Mouse (Mus musculus) midbrain, embryonic 12.5 days (tissue): ENCODE measurements around the gene Actr3b. TPM values are rescaled to one million over a fixed set of nuclear protein-coding genes. Genes with fewer than 3 reads are reported as not detected.
"Not testable (repeated sequence)": the region's sequence is repeated elsewhere in the genome, so short reads cannot be mapped to it uniquely, and the experiment has no call there.

Source experiments
- ATAC-seq: fragments of 200-750 bp; cut with Nextera tagmentation; 2 replicates; pipeline ENCODE4 v1.8.0; 2017; ENCODE audit warnings: low read depth, moderate TSS enrichment, moderate library complexity; ENCODE audit not compliant: low FRiP score
- H3K27ac ChIP-seq: fragments of 300-500 bp; sonication (generic); replicated peaks from 2 replicates; pipeline ENCODE4 v1.5.1; 2016; ENCODE audit warnings: mild to moderate bottlenecking
- H3K27me3 ChIP-seq: fragments of 300-500 bp; sonication (generic); 2 replicates; pipeline ENCODE4 v1.6.1; 2016; ENCODE audit warnings: mild to moderate bottlenecking
- H3K36me3 ChIP-seq: fragments of 300-500 bp; sonication (generic); 2 replicates; pipeline ENCODE4 v1.6.1; 2016
- H3K4me1 ChIP-seq: fragments of 300-500 bp; sonication (generic); 2 replicates; pipeline ENCODE4 v1.6.1; 2016
- H3K4me2 ChIP-seq: fragments of 300-500 bp; sonication (generic); replicated peaks from 2 replicates; pipeline ENCODE4 v1.6.1; 2016; ENCODE audit warnings: mild to moderate bottlenecking, moderate library complexity
- H3K4me3 ChIP-seq: fragments of 300-500 bp; sonication (generic); 2 replicates; pipeline ENCODE4 v1.5.1; 2016; ENCODE audit warnings: mild to moderate bottlenecking
- H3K9ac ChIP-seq: fragments of 300-500 bp; sonication (generic); replicated peaks from 2 replicates; pipeline ENCODE4 v1.6.1; 2016; ENCODE audit warnings: mild to moderate bottlenecking, moderate library complexity
- H3K9me3 ChIP-seq: fragments of 300-500 bp; sonication (generic); 2 replicates; pipeline ENCODE4 v1.6.1; 2016; ENCODE audit warnings: mild to moderate bottlenecking
- WGBS: fragments of 180-500 bp; shearing (Covaris S2); methylation state at CpG from one replicate; pipeline ENCODE4 v1.1.7; 2016; 5-methylcytosine and 5-hydroxymethylcytosine counted together
- polyA plus RNA-seq: library from polyadenylated mRNA; unstranded; fragments of >200 nt; fragmentation: Nextera tagmentation; extraction: Ambion mirVana; gene quantifications from 2 replicates; pipeline ENCODE4 v1.2.1, GENCODE M21; 2016

The Actr3b gene
- polyA plus RNA-seq, 1 experiment from 2014 or later: 7.7 TPM

GRCm38 (mm10) chr5:25870632-25871031 lies 110.8 kb downstream of the Actr3b start:
- H3K36me3 ChIP-seq: no peaks in the 10 kb centered on the region
- no peaks in the 10 kb centered on the region for H3K9me3 ChIP-seq
- no peak overlapping the region for H3K4me2 ChIP-seq
- peaks cover 7% of the 10 kb centered on the region; the same call in 1 of the 2 replicates for H3K4me1 ChIP-seq
- WGBS: 56% methylated on average over 3 of the region's 3 CpGs
- no peak overlapping the region for H3K4me3 ChIP-seq
- no peak overlapping the region for H3K27ac ChIP-seq
- no peaks in the 10 kb centered on the region for H3K27me3 ChIP-seq
- ATAC-seq: no peak
- H3K9ac ChIP-seq: no peak overlapping the region

GRCm38 (mm10) chr5:25871342-25872023 lies 111.7 kb downstream of the Actr3b start:
- no peaks in the 10 kb centered on the region for H3K36me3 ChIP-seq
- H3K27ac ChIP-seq: no peak overlapping the region
- no peak overlapping the region for H3K4me3 ChIP-seq
- peaks cover 7% of the 10 kb centered on the region; the same call in 1 of the 2 replicates for H3K4me1 ChIP-seq
- H3K27me3 ChIP-seq: no peaks in the 10 kb centered on the region
- no peak overlapping the region for H3K4me2 ChIP-seq
- H3K9ac ChIP-seq: no peak overlapping the region
- no peaks in the 10 kb centered on the region for H3K9me3 ChIP-seq
- no peak for ATAC-seq
- 93% methylated on average over 12 of the region's 12 CpGs for WGBS

GRCm38 (mm10) chr5:25873046-25873445 lies 113.2 kb downstream of the Actr3b start:
- H3K27me3 ChIP-seq: no peaks in the 10 kb centered on the region
- no peak overlapping the region for H3K27ac ChIP-seq
- peaks cover 7% of the 10 kb centered on the region; the same call in 1 of the 2 replicates for H3K4me1 ChIP-seq
- 74% methylated on average over 2 of the region's 2 CpGs for WGBS
- H3K4me2 ChIP-seq: no peak overlapping the region
- ATAC-seq: no peak
- H3K9ac ChIP-seq: no peak overlapping the region
- H3K36me3 ChIP-seq: no peaks in the 10 kb centered on the region
- no peaks in the 10 kb centered on the region for H3K9me3 ChIP-seq
- no peak overlapping the region for H3K4me3 ChIP-seq

- not testable (repeated sequence) for H3K9me3 ChIP-seq, H3K36me3 ChIP-seq, H3K4me2 ChIP-seq, ATAC-seq, H3K4me3 ChIP-seq, H3K9ac ChIP-seq, H3K4me1 ChIP-seq, H3K27ac ChIP-seq, H3K27me3 ChIP-seq
Measured at GRCm38 (mm10) chr5:25875927-25876326, 116.1 kb downstream of the Actr3b start.

- H3K27me3 ChIP-seq: no peaks in the 10 kb centered on the region
- H3K9ac ChIP-seq: no peak overlapping the region
- WGBS: 86% methylated on average over 5 of the region's 5 CpGs
- H3K4me2 ChIP-seq: no peak overlapping the region
- no peak for ATAC-seq
- H3K9me3 ChIP-seq: no peaks in the 10 kb centered on the region
- no peak overlapping the region for H3K4me3 ChIP-seq
- no peaks in the 10 kb centered on the region for H3K36me3 ChIP-seq
- no peaks in the 10 kb centered on the region for H3K4me1 ChIP-seq
- H3K27ac ChIP-seq: no peak overlapping the region
Measured at GRCm38 (mm10) chr5:25877281-25877680, 117.5 kb downstream of the Actr3b start.

- Histone ChIP-seq H3K9ac (no peak overlapping the region), H3K36me3 (no peaks in the 10 kb centered on the region), H3K9me3 (no peaks in the 10 kb centered on the region), H3K27me3 (no peaks in the 10 kb centered on the region), H3K27ac (no peak overlapping the region), H3K4me3 (no peak overlapping the region), H3K4me1 (no peaks in the 10 kb centered on the region), H3K4me2 (no peak overlapping the region)
- 84% methylated on average over 3 of the region's 3 CpGs for WGBS
- no peak for ATAC-seq
Measured at GRCm38 (mm10) chr5:25877996-25878395, 118.2 kb downstream of the Actr3b start.

DNA sequence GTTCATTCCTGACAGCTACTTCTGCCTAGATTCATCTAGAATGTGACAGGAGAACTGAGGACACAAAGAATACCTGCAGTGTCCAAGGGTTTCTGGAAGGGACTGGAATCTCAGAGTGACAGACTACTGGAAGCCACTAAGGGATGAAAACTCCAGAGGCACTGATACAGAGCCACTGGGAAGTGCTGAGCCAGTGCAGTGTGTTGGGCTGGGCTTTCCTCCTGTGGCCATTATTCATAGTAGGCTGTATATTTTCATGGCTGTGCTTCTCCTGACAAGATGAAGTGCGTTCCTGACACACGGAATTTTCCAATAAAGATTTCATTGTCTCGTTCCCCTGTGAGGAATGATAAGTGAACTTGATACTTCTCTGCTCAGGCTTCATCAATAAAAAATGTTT lies 126.9 kb downstream of the Actr3b start:
- Histone ChIP-seq H3K4me1 (no peaks in the 10 kb centered on the region), H3K36me3 (no peaks in the 10 kb centered on the region), H3K4me2 (no peak overlapping the region), H3K4me3 (no peak overlapping the region), H3K9ac (no peak overlapping the region), H3K9me3 (peaks cover 10% of the 10 kb centered on the region; the same call in 1 of the 2 replicates), H3K27ac (no peak overlapping the region), H3K27me3 (no peaks in the 10 kb centered on the region)
- WGBS: 89% methylated on average over 3 of the region's 3 CpGs
- ATAC-seq: no peak

DNA sequence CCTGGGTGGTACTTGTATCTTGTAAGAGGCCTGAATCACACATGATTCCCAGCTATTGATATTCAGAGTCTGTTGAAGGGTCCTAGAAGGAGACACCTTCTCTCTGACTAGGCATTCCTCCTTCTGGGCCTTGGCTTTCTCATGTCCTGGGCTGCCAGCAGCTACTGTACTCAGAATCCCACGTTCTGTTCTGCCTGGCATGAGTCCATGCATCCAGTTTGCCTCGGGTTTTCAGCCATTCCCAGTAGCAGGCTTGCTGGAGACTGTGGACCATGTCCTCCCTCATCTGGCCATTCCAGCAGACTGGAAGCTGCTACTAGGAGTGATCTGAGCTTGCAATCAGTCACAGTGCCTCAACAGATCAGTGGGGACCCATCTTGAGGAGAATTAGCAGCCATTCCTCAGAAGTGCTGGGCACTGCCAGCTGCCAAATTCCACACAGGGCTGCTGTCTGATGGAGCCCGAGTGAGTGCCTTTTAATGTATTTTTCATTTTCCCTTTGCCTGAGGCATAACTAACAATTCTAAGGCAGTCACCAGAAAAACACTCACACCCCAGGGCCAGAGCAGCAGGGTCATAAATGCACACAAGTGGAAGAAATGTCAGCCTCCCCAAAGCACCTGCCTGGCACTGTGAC lies 130.1 kb downstream of the Actr3b start:
- 69% methylated on average over 3 of the region's 3 CpGs for WGBS
- H3K4me2 ChIP-seq: no peak overlapping the region
- H3K4me3 ChIP-seq: no peak overlapping the region
- H3K27ac ChIP-seq: no peak overlapping the region
- ATAC-seq: no peak
- no peaks in the 10 kb centered on the region for H3K36me3 ChIP-seq
- H3K9ac ChIP-seq: no peak overlapping the region
- H3K4me1 ChIP-seq: 0 out of 2 replicates have a peak, but pooled peaks cover 6% of the 10 kb centered on the region
- no peaks in the 10 kb centered on the region for H3K27me3 ChIP-seq
- H3K9me3 ChIP-seq: peaks cover 8% of the 10 kb centered on the region; the same call in 1 of the 2 replicates

- Histone ChIP-seq H3K27ac (no peak overlapping the region), H3K9ac (no peak overlapping the region), H3K4me3 (no peak overlapping the region), H3K4me1 (0 out of 2 replicates have a peak, but pooled peaks cover 6% of the 10 kb centered on the region), H3K9me3 (no peaks in the 10 kb centered on the region), H3K4me2 (no peak overlapping the region), H3K27me3 (no peaks in the 10 kb centered on the region), H3K36me3 (no peaks in the 10 kb centered on the region)
- WGBS: 90% methylated on average over 1 of the region's 1 CpGs
- no peak for ATAC-seq
Measured at GRCm38 (mm10) chr5:25891321-25891720, 131.5 kb downstream of the Actr3b start.

Other genes starting within 250 kb of the Actr3b start
- gene Cct8l1, start 243.9 kb upstream of the Actr3b start, polyA plus RNA-seq: not detected in 2 replicates
- gene Xrcc2, start 54.2 kb upstream of the Actr3b start, polyA plus RNA-seq: 9.3 and 10.2 TPM in 2 replicates
- not detected in 2 replicates for gene Gm21663, start 182.4 kb downstream of the Actr3b start, polyA plus RNA-seq
- gene Gm21671, start 194.4 kb downstream of the Actr3b start, polyA plus RNA-seq: 0.12 TPM in 1 of 2 replicates, not detected in the other
- not detected in 2 replicates for gene Gm21680, start 212.7 kb downstream of the Actr3b start, polyA plus RNA-seq
- gene Gm21698, start 228.7 kb downstream of the Actr3b start, polyA plus RNA-seq: not detected in 2 replicates
- gene Gm1979, start 244.8 kb downstream of the Actr3b start, polyA plus RNA-seq: 0.10 TPM in 1 of 2 replicates, not detected in the other